Mouse (Mus musculus): ENCODE results near the gene Ifna14. TPM values are rescaled to one million over a fixed set of nuclear protein-coding genes. Genes with fewer than 3 reads are reported as not detected.

Gene Ifna14
- total and polyA plus RNA-seq, 2 experiments from 2014 or later: not detected

DNA sequence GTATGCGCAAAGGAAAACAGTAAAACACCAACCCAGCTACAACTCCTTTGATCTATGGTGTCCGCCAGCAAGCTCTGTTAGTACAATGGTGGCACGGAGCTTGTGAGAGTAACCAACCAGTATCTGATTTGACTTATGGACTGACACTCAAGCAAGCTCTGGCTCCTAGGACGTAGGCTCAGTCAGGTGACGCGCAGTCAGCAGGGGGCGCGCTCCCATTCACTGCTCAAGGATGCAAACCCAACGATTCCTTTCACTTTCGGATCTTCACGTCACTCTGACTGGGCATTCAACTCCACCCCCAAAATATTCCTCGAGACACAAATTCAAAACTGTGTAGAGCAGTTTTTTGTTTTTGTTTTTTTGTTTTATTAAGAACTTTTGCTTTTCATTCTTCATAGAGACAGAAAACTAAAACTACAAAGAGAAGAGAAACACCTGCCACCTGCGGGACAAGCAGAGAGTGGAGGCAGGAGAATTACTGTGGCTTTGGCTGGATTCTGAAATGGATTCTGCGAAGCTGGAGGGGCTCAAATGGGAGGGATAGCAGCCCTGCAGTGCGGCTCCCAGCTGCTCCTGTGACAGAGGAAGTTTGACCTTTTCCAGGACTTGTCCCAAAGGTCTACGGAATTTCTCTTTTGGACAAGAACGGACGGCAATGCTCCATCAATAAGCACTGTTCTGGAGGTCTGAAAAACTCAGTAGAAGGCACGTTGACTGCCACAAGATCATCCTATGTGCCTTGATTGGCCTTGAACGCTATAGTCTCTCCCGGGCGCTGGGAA lies 21.2 kb downstream of the Ifna14 start:
- TF ChIP-seq EP300 (IDR thresholded peaks at IDR 0.05; ENCODE audit: low read depth): 0 out of 2 replicates have a peak, but pooled peaks have one; percentile 20
- TF ChIP-seq CTCF (IDR thresholded peaks at IDR 0.05; ENCODE audit: low read depth): peak; percentile 82
- peak overlapping the region; percentile 48 for H3K4me3 ChIP-seq (ENCODE audit: low read depth, low read length)
- peak overlapping the region; percentile 77 for H3K4me2 ChIP-seq (ENCODE audit: low read depth, low read length)
- DNase-seq (ENCODE audit: low spot score): peak; percentile 87
- H3K4me1 ChIP-seq (ENCODE audit: control insufficient read depth, insufficient read depth): no peaks in the 10 kb centered on the region
- peak; percentile 89 for ATAC-seq (ENCODE audit: insufficient read depth, low read depth)
- H3K9ac ChIP-seq (replicated peaks; ENCODE audit: low read depth, low read length): no peak overlapping the region; the same call in 1 of the 2 replicates
- H3K9me3 ChIP-seq (replicated peaks; ENCODE audit: control insufficient read depth, low read length): no peaks in the 10 kb centered on the region
- no peaks in the 10 kb centered on the region for H3K36me3 ChIP-seq (replicated peaks; ENCODE audit: control insufficient read depth, insufficient read depth, low read length)
- H3K27ac ChIP-seq (ENCODE audit: low read depth): no peak overlapping the region
- no peaks in the 10 kb centered on the region for H3K27me3 ChIP-seq (ENCODE audit: control insufficient read depth, insufficient read depth, low read length)
- WGBS: 22% methylated on average over 22 of the region's 22 CpGs

DNA sequence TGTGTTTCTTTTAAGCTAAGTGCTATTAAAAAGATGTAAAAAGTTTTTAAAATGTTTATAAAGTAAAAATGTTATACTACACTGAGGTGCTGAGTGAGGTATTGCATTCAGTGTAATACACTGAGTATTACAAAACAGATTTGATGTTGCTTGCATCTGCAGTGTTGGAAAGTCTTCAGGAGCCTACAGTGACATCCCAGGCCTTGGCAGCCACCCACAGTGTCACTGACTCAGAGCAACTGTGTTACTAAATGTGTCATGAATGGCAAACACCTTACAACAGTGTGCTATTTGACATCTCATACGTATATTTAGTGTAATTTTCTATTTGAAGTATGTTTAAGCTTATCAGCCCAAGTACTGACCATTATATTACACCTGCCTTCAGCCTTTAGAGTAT lies 23.6 kb downstream of the Ifna14 start:
- TF ChIP-seq EP300 (IDR thresholded peaks at IDR 0.05; ENCODE audit: low read depth) (no peak), CTCF (IDR thresholded peaks at IDR 0.05; ENCODE audit: low read depth) (no peak)
- DNase-seq (ENCODE audit: low spot score) (no peak), ATAC-seq (ENCODE audit: insufficient read depth, low read depth) (no peak)
- Histone ChIP-seq H3K9me3 (replicated peaks; ENCODE audit: control insufficient read depth, low read length) (no peaks in the 10 kb centered on the region), H3K27ac (ENCODE audit: low read depth) (no peak overlapping the region), H3K27me3 (ENCODE audit: control insufficient read depth, insufficient read depth, low read length) (no peaks in the 10 kb centered on the region), H3K36me3 (replicated peaks; ENCODE audit: control insufficient read depth, insufficient read depth, low read length) (no peaks in the 10 kb centered on the region), H3K4me2 (ENCODE audit: low read depth, low read length) (no peak overlapping the region), H3K4me1 (ENCODE audit: control insufficient read depth, insufficient read depth) (no peaks in the 10 kb centered on the region), H3K4me3 (ENCODE audit: low read depth, low read length) (no peak overlapping the region), H3K9ac (replicated peaks; ENCODE audit: low read depth, low read length) (no peak overlapping the region)
- 69% methylated on average over 1 of the region's 1 CpGs for WGBS

DNA sequence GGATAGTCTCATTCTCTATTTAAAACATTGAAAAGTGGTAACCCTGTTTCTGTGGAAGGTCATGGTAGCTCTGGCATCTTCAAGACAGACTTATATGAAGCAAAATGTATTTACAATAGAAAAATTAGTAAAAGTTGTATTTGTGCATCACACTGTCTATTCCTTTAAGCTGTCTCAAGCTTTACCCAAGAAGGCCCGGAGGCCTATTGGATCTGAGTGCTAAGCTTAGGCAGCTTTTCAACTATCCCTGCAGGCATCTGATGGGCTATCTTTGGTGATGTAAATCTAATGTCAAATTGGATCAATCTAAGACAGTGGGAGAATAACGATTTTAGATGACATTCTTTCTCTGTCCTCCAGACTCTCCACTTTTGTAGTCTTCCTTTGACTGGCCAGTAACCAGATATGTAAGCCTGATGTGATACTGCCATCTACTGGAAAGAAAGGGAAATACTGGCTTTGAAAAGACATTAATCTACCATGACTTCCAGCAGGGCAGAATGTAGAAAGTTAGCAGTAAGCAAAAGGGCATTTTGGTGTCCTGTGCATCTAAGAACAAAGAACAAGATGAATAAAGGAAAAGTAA lies 27.9 kb downstream of the Ifna14 start:
- Histone ChIP-seq H3K4me2 (ENCODE audit: low read depth, low read length) (no peak overlapping the region), H3K36me3 (replicated peaks; ENCODE audit: control insufficient read depth, insufficient read depth, low read length) (no peaks in the 10 kb centered on the region), H3K4me1 (ENCODE audit: control insufficient read depth, insufficient read depth) (no peaks in the 10 kb centered on the region), H3K9ac (replicated peaks; ENCODE audit: low read depth, low read length) (no peak overlapping the region), H3K27me3 (ENCODE audit: control insufficient read depth, insufficient read depth, low read length) (no peaks in the 10 kb centered on the region), H3K9me3 (replicated peaks; ENCODE audit: control insufficient read depth, low read length) (no peaks in the 10 kb centered on the region), H3K27ac (ENCODE audit: low read depth) (no peak overlapping the region), H3K4me3 (ENCODE audit: low read depth, low read length) (no peak overlapping the region)
- TF ChIP-seq EP300 (IDR thresholded peaks at IDR 0.05; ENCODE audit: low read depth) (no peak), CTCF (IDR thresholded peaks at IDR 0.05; ENCODE audit: low read depth) (peak; percentile 94)
- 50% methylated on average over 2 of the region's 2 CpGs for WGBS
- DNase-seq (ENCODE audit: low spot score) (peak; percentile 84), ATAC-seq (ENCODE audit: insufficient read depth, low read depth) (no peak)

DNA sequence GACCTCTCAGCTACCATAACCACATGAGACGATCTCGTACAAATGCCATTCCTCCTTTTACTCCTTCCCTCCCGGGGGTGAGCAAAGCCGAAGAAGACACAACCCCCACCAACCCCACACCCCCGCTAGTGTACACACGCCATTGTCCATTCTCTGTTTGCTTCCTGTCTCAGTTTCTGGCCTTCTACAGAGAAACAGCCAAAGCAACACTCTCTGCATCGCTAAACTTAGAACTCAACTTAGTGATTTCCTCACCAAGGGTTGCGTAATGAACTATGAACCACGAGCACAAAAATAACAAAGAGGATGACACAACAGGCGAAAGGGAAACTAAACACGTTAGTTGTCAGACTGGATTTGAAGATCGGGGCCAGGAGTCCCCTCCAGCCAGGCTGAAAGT lies 34.3 kb downstream of the Ifna14 start:
- ATAC-seq (ENCODE audit: insufficient read depth, low read depth): peak; percentile 36; the same call in 1 of the 2 replicates
- Histone ChIP-seq H3K9me3 (replicated peaks; ENCODE audit: control insufficient read depth, low read length) (no peaks in the 10 kb centered on the region), H3K4me3 (ENCODE audit: low read depth, low read length) (no peak overlapping the region), H3K4me1 (ENCODE audit: control insufficient read depth, insufficient read depth) (no peaks in the 10 kb centered on the region), H3K27me3 (ENCODE audit: control insufficient read depth, insufficient read depth, low read length) (no peaks in the 10 kb centered on the region), H3K9ac (replicated peaks; ENCODE audit: low read depth, low read length) (no peak overlapping the region), H3K27ac (ENCODE audit: low read depth) (peak overlapping the region; percentile 53), H3K4me2 (ENCODE audit: low read depth, low read length) (peak overlapping the region; percentile 44), H3K36me3 (replicated peaks; ENCODE audit: control insufficient read depth, insufficient read depth, low read length) (no peaks in the 10 kb centered on the region)
- peak; percentile 51 for DNase-seq (ENCODE audit: low spot score)
- TF ChIP-seq EP300 (IDR thresholded peaks at IDR 0.05; ENCODE audit: low read depth): no peak
- no peak for TF ChIP-seq CTCF (IDR thresholded peaks at IDR 0.05; ENCODE audit: low read depth)
- WGBS: 36% methylated on average over 12 of the region's 12 CpGs

DNA sequence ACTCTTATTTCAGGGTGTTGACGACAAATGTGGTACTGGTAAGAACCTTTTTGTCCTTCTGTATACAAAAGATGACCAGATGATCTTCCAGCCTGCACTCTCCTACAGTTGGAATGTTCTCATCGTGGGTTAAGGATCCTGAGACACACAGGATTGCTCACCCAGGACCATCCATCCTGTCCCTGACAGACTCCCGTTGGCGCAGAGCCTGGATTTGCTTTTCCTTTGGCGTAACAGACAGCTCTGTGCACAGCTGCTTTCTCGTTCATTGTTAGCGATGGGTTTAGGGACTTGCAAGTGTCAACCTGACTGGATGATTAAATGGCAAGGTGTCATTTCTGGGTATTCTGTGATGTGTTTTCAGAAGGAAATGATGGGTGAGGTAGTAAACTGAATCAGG lies 35.0 kb downstream of the Ifna14 start:
- no peak overlapping the region for H3K9ac ChIP-seq (replicated peaks; ENCODE audit: low read depth, low read length)
- no peaks in the 10 kb centered on the region for H3K36me3 ChIP-seq (replicated peaks; ENCODE audit: control insufficient read depth, insufficient read depth, low read length)
- H3K4me1 ChIP-seq (ENCODE audit: control insufficient read depth, insufficient read depth): no peaks in the 10 kb centered on the region
- 51% methylated on average over 7 of the region's 7 CpGs for WGBS
- H3K27me3 ChIP-seq (ENCODE audit: control insufficient read depth, insufficient read depth, low read length): no peaks in the 10 kb centered on the region
- DNase-seq (ENCODE audit: low spot score) (no peak), ATAC-seq (ENCODE audit: insufficient read depth, low read depth) (no peak)
- H3K27ac ChIP-seq (ENCODE audit: low read depth): peak overlapping the region; percentile 53; the same call in 1 of the 2 replicates
- TF ChIP-seq CTCF (IDR thresholded peaks at IDR 0.05; ENCODE audit: low read depth): no peak
- no peak for TF ChIP-seq EP300 (IDR thresholded peaks at IDR 0.05; ENCODE audit: low read depth)
- no peak overlapping the region for H3K4me3 ChIP-seq (ENCODE audit: low read depth, low read length)
- H3K9me3 ChIP-seq (replicated peaks; ENCODE audit: control insufficient read depth, low read length): no peaks in the 10 kb centered on the region
- H3K4me2 ChIP-seq (ENCODE audit: low read depth, low read length): no peak overlapping the region

All from heart, postnatal 0 days (tissue).